In genomic region chr3:153085096-153085788, GRCm38 (mm10) we compare ENCODE assay signal across 9 mouse cellular contexts.
DNase-seq lines count a peak whose midpoint lies in the region; ATAC-seq lines count a peak whose summit lies in the region.
"Had no signal": no experiment of that assay in that cellular context is flagged by ENCODE, and none has a peak within 500 bp of the region (broad histone marks: within the 10 kb centered on the region; RNA-seq: fewer than 3 reads in every experiment).

No protein-coding gene starts in this region.

- no peaks in the 10 kb centered on the region for H3K36me3 ChIP-seq in heart, embryonic 15.5 days
- H3K36me3 ChIP-seq: liver, embryonic 15.5 days had no signal

- peak; percentile 4 for DNase-seq in urinary bladder, postnatal 25 days (ENCODE audit: low spot score)
- DNase-seq in urinary bladder, postnatal 4 days (ENCODE audit: low spot score in 2 of 2), result no peak
- peak; percentile 61 for DNase-seq in embryo, embryonic 11 days
- DNase-seq in kidney, postnatal 10 days, result peak; percentile 82
- DNase-seq in lung, postnatal 10 days, result peak; percentile 62
- peak; percentile 59 for DNase-seq in right cerebral cortex, postnatal 14 days

- H3K4me1 ChIP-seq in heart, embryonic 15.5 days (replicated peaks), result peaks cover 12% of the 10 kb centered on the region
- H3K4me1 ChIP-seq: liver, embryonic 15.5 days had no signal

- H3K9me3 ChIP-seq in heart, embryonic 15.5 days (replicated peaks), result no peaks in the 10 kb centered on the region
- H3K9me3 ChIP-seq: liver, embryonic 15.5 days had no signal

- peaks cover 7% of the 10 kb centered on the region; the same call in 1 of the 2 replicates for H3K27me3 ChIP-seq in heart, embryonic 15.5 days
- H3K27me3 ChIP-seq: liver, embryonic 15.5 days had no signal

- no peak overlapping the region for H3K9ac ChIP-seq in heart, embryonic 15.5 days
- H3K9ac ChIP-seq: liver, embryonic 15.5 days had no signal

- ATAC-seq in heart, embryonic 15.5 days (replicated peaks; ENCODE audit: insufficient number of reproducible peaks, insufficient read depth, low FRiP score, low read depth), result peak; percentile 62
- no peak for ATAC-seq in CD4-positive, CD25-positive, alpha-beta regulatory T cell, adult 4 months

- WGBS in heart, embryonic 15.5 days, result 26% methylated on average over 17 of the region's 17 CpGs

- peak overlapping the region; percentile 24 for H3K4me2 ChIP-seq in heart, embryonic 15.5 days
- H3K4me2 ChIP-seq: liver, embryonic 15.5 days had no signal

- H3K4me3 ChIP-seq in heart, embryonic 15.5 days, result no peak overlapping the region
- H3K4me3 ChIP-seq: liver, embryonic 15.5 days had no signal

- H3K27ac ChIP-seq in heart, embryonic 15.5 days, result no peak overlapping the region
- H3K27ac ChIP-seq: liver, embryonic 15.5 days had no signal

Comparison
In these comparisons a context has a peak if more than half of its experiments do, and no peak if none do; other contexts are left out.
1. DNase-seq: peak in urinary bladder, postnatal 25 days (single experiment), embryo, embryonic 11 days (single experiment), kidney, postnatal 10 days (single experiment), lung, postnatal 10 days (single experiment) and right cerebral cortex, postnatal 14 days (single experiment); none in urinary bladder, postnatal 4 days (0 of 2).